Mouse (Mus musculus) heart, embryonic 14.5 days (tissue): ENCODE measurements at regions not wholly inside any gene's neighbourhood (a gene's known extent, or its start where the extent isn't known, plus 50 kb on each side); places are given as distances from the start of the nearest gene placed in this dataset.
"Not testable (repeated sequence)": the region's sequence is repeated elsewhere in the genome, so short reads cannot be mapped to it uniquely, and the experiment has no call there.

Experiments
- ATAC-seq: fragments of 200-750 bp; cut with Nextera tagmentation; 2 replicates; pipeline ENCODE4 v1.8.0; 2017; ENCODE audit warnings: low read depth, moderate TSS enrichment; ENCODE audit not compliant: insufficient number of reproducible peaks, insufficient read depth, low FRiP score
- H3K27ac ChIP-seq, 2 experiments: fragments of 200-500 bp in 1 of 2; fragments of 300-500 bp in 1 of 2; sonication (generic) in 1 of 2; replicated peaks in 1 of 2; 2 replicates each; pipeline ENCODE4 v1.5.1; 2012 to 2014; ENCODE audit warnings: low read depth in 2 of 2, low read length in 2 of 2, control low read depth in 1 of 2, mild to moderate bottlenecking in 1 of 2, mixed read lengths in 1 of 2; ENCODE audit not compliant: control insufficient read depth in 1 of 2, insufficient read depth in 1 of 2
- H3K27me3 ChIP-seq: fragments of 300-500 bp; sonication (generic); 2 replicates; pipeline ENCODE4 v1.6.1; 2014; ENCODE audit warnings: mild to moderate bottlenecking, low read length, control low read depth; ENCODE audit not compliant: control insufficient read depth, insufficient read depth
- H3K36me3 ChIP-seq: fragments of 300-500 bp; sonication (generic); 2 replicates; pipeline ENCODE4 v1.6.1; 2014; ENCODE audit warnings: mild to moderate bottlenecking, control low read depth, low read length, mixed read lengths; ENCODE audit not compliant: control insufficient read depth, insufficient read depth
- H3K4me1 ChIP-seq, 2 experiments: fragments of 200-500 bp in 1 of 2; fragments of 300-500 bp in 1 of 2; sonication (generic) in 1 of 2; 2 replicates each; pipeline ENCODE4 v1.6.1; 2012 to 2014; ENCODE audit warnings: low read length in 2 of 2, control low read depth in 1 of 2, mixed read lengths in 1 of 2; ENCODE audit not compliant: control insufficient read depth in 2 of 2, insufficient read depth in 2 of 2
- H3K4me2 ChIP-seq: fragments of 300-500 bp; sonication (generic); 2 replicates; pipeline ENCODE4 v1.6.1; 2014; ENCODE audit warnings: mild to moderate bottlenecking, low read length
- H3K4me3 ChIP-seq, 2 experiments: fragments of 200-500 bp in 1 of 2; fragments of 300-500 bp in 1 of 2; sonication (generic) in 1 of 2; 2 replicates each; pipeline ENCODE4 v1.5.1; 2012 to 2014; ENCODE audit warnings: low read length in 2 of 2, mild to moderate bottlenecking in 2 of 2, control low read depth in 1 of 2, low read depth in 1 of 2, moderate library complexity in 1 of 2; ENCODE audit not compliant: control insufficient read depth in 1 of 2, insufficient read depth in 1 of 2
- H3K9ac ChIP-seq: fragments of 300-500 bp; sonication (generic); 2 replicates; pipeline ENCODE4 v1.6.1; 2014; ENCODE audit warnings: mild to moderate bottlenecking, low read length
- H3K9me3 ChIP-seq: fragments of 300-500 bp; sonication (generic); 2 replicates; pipeline ENCODE4 v1.6.1; 2016; ENCODE audit warnings: low read length, control low read depth; ENCODE audit not compliant: control insufficient read depth
- WGBS: fragments of 180-500 bp; shearing (Covaris S2); extraction: QIAGEN DNeasy Blood & Tissue Kit; methylation state at CpG from one replicate; pipeline ENCODE4 v1.1.7; 2014; 5-methylcytosine and 5-hydroxymethylcytosine counted together

DNA sequence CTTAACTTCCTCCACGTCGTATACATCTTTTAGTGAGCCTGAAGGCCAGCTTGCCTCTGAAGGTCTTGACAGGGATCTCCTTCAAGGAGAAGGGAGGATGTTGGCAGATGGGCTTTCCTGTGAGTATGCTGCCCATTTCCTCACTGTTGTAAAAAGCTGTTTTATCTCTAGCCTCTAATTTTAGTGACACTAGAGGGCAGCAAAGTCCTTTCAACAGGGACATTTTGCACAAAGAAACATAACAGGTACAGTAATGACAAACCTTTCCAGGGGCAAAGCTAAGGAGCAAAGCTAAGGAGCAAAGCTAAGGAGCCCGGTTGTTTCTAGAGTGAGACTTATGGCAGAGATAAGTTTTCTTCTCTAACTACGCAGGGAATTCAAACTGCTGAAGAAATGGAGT is 59.0 kb upstream of the Kbtbd8 start:
- no peak overlapping the region for H3K9ac ChIP-seq
- H3K27ac ChIP-seq, result no peak overlapping the region
- ATAC-seq, result no peak
- H3K4me2 ChIP-seq, result no peak overlapping the region
- H3K4me3 ChIP-seq, result no peak overlapping the region
- H3K36me3 ChIP-seq, result no peaks in the 10 kb centered on the region
- no peaks in the 10 kb centered on the region for H3K27me3 ChIP-seq
- H3K4me1 ChIP-seq, result no peaks in the 10 kb centered on the region
- 35% methylated on average over 4 of the region's 4 CpGs for WGBS
- no peaks in the 10 kb centered on the region for H3K9me3 ChIP-seq

DNA sequence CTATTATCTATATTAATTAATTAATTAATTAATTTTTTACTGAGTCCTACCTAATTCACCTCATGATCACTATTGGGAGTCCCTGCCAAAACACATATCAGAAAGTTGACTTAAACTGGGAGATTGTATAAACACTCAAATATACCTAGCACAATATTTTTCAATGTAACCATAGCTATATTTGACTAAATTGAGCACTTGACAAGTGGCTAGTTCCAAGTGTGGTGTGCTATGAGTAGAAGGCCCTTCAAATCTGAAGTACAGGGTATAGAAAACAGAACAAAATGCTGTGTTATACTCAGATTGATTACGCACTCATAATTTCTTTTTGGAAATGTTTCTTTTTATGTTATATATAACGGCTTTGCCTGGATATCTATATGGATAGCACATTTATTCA is 60.8 kb upstream of the Kbtbd8 start:
- H3K4me2 ChIP-seq, result no peak overlapping the region
- H3K4me3 ChIP-seq, result no peak overlapping the region
- H3K36me3 ChIP-seq, result no peaks in the 10 kb centered on the region
- 90% methylated on average over 2 of the region's 2 CpGs for WGBS
- no peak overlapping the region for H3K27ac ChIP-seq
- no peak overlapping the region for H3K9ac ChIP-seq
- no peaks in the 10 kb centered on the region for H3K9me3 ChIP-seq
- H3K4me1 ChIP-seq, result no peaks in the 10 kb centered on the region
- ATAC-seq, result no peak
- H3K27me3 ChIP-seq, result no peaks in the 10 kb centered on the region

DNA sequence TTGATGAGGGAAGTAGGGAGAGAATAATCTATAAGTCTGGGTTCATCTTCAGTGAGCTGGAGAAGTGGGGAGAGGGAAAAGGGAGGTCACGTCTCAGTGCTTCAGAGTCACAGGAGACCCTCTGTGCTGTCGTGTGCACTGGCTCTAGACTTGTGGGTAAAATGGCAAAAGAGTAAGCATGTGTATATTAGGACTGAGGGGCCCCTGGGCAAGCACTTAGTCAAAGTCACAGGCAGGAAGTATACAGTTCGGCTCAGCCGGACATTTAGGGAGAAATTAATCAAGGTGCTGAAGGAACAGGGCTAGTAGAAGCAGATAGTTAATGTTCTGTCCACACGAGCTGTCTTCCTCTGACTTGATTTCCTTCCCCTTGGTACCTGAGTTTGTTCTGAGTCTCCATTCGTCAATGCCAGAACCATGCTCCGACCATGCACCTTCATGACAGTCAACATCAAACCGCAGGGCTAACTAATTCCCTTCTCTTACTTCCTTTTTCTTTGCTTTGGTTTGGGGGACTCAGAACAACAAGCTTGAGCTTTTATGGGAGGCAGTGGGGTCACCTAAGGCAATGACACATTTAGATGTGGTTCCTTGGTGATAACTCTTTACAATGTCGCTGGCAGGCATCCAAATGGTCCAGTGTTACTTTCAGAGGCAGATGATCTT is 63.2 kb upstream of the Kbtbd8 start:
- H3K9me3 ChIP-seq, result no peaks in the 10 kb centered on the region
- H3K36me3 ChIP-seq, result no peaks in the 10 kb centered on the region
- H3K27me3 ChIP-seq, result no peaks in the 10 kb centered on the region
- H3K4me1 ChIP-seq, result no peaks in the 10 kb centered on the region
- WGBS, result 61% methylated on average over 9 of the region's 9 CpGs
- H3K9ac ChIP-seq, result no peak overlapping the region
- H3K4me2 ChIP-seq, result no peak overlapping the region
- no peak overlapping the region for H3K4me3 ChIP-seq
- no peak for ATAC-seq
- no peak overlapping the region for H3K27ac ChIP-seq

DNA sequence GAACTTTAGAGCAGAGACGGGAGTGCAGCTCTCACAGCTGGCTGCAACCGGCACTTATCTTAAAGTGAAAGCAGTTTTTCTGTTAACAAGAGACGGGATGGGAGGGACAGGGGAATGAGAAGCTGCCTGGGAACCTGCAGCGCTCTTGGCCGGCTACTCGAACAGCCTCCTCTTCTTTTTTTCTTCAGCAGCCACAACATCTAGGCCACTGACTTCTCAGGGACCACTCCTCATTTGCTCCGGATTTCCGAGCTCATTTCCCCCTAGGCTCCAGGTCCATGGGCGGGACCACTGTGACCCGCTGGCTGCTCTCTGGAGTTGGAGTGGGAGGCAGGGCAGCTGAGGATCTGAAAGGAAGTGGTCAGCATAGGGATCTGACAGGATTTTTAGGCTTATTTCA is 75.7 kb upstream of the Kbtbd8 start:
- H3K36me3 ChIP-seq, ATAC-seq, H3K4me2 ChIP-seq, H3K4me3 ChIP-seq, H3K4me1 ChIP-seq, H3K27me3 ChIP-seq, H3K9ac ChIP-seq, H3K27ac ChIP-seq, H3K9me3 ChIP-seq: not testable (repeated sequence)
- 11% methylated on average over 6 of the region's 10 CpGs for WGBS

DNA sequence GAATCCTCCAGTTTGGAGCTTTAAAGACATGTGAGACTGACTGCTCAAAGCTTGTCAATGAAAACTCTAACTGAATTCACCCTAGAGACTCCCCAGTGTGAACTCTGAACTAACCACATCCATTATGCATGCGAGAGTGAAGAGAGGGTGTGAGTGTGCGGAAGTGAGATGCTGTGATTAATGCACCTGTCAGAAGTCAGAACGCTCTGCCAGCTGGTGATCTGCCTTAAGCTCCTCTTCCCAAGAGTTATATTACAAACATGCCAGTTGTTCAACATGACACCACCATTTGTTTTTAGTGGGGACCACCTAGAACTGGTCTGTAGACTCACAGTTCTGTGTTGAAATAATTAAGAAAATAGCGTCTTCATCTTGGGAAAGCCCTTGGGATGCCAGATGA is 92.8 kb upstream of the Kbtbd8 start:
- no peak overlapping the region for H3K9ac ChIP-seq
- ATAC-seq, result no peak
- H3K27ac ChIP-seq, result no peak overlapping the region

DNA sequence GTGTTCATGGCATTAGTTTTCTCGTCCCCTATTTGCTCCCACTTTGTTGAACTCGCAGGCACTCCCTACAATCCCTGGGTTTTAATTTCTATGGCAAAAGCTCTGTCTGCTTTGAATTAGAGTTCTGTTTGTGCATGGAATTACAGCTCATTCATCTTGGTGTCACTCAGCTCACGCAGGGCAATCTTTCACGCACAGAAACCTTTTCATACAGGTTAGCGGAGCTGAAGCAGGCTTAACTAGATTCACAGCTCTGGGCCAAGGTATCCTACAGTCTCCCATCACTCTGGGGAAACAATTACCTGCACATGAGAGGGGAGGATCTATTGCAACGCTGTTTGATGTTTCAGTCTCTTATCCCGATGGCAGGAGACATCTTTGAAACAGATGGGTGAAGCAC is 95.3 kb upstream of the Kbtbd8 start:
- no peak overlapping the region for H3K9ac ChIP-seq
- H3K27me3 ChIP-seq, result no peaks in the 10 kb centered on the region
- H3K27ac ChIP-seq, result no peak overlapping the region
- H3K4me1 ChIP-seq, result no peaks in the 10 kb centered on the region
- no peak overlapping the region for H3K4me2 ChIP-seq
- no peak for ATAC-seq
- no peaks in the 10 kb centered on the region for H3K9me3 ChIP-seq
- H3K4me3 ChIP-seq, result no peak overlapping the region
- H3K36me3 ChIP-seq, result no peaks in the 10 kb centered on the region
- 68% methylated on average over 7 of the region's 7 CpGs for WGBS

More for the DNA sequence above, 92.8 kb upstream of the Kbtbd8 start:
- 35% methylated on average over 4 of the region's 4 CpGs for WGBS
- Histone ChIP-seq H3K4me1 (no peaks in the 10 kb centered on the region), H3K9me3 (no peaks in the 10 kb centered on the region), H3K27me3 (no peaks in the 10 kb centered on the region), H3K36me3 (no peaks in the 10 kb centered on the region), H3K4me3 (no peak overlapping the region), H3K4me2 (no peak overlapping the region)

DNA sequence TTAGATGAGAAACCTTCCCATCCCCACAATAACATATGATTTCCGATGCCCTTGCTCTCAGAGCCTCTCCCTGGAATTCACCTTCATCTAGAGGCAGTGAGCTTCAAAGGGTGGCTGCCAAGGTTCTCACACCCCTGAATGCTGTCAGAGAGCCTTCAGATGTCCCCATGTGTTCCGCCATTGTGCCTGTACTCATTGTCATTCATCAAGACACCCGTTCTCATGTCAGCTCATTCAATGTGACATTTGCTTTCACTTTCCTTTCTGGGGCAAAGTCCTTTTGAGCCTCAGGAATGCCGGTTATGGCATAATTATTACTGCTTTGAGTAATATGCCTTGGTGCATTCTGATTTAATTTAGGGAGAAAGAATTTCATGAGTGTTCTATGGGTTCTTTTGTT is 99.1 kb upstream of the Kbtbd8 start:
- Histone ChIP-seq H3K4me3 (no peak overlapping the region), H3K27me3 (no peaks in the 10 kb centered on the region), H3K4me2 (no peak overlapping the region), H3K27ac (no peak overlapping the region), H3K36me3 (no peaks in the 10 kb centered on the region), H3K9me3 (no peaks in the 10 kb centered on the region), H3K4me1 (no peaks in the 10 kb centered on the region), H3K9ac (no peak overlapping the region)
- no peak for ATAC-seq
- WGBS, result 61% methylated on average over 4 of the region's 4 CpGs

DNA sequence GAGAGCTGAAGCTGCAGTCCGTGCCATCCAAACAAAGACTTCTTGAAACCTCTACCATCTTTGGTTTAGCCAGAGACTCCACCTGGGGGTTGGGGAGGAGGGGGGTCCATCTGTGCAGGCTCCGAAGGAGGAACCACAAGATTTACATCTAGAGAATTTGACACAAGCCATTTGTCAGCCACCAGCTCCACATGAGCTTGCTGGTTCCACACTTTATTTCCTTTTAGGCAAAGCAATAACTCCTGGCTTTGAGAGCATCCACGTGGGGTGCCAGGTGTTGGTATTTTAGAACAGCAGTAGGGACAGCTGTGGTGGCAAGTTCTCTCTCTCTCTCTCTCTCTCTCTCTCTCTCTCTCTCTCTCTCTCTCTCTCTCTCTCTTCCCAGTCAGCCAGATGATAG is 99.6 kb upstream of the Kbtbd8 start:
- no peak overlapping the region for H3K27ac ChIP-seq
- no peak overlapping the region for H3K4me3 ChIP-seq
- H3K36me3 ChIP-seq, result no peaks in the 10 kb centered on the region

More for the DNA sequence above, 99.6 kb upstream of the Kbtbd8 start:
- H3K9me3 ChIP-seq, result no peaks in the 10 kb centered on the region
- H3K27me3 ChIP-seq, result no peaks in the 10 kb centered on the region
- H3K4me1 ChIP-seq, result no peaks in the 10 kb centered on the region
- ATAC-seq, result no peak
- no peak overlapping the region for H3K9ac ChIP-seq
- no peak overlapping the region for H3K4me2 ChIP-seq
- 54% methylated on average over 3 of the region's 3 CpGs for WGBS
